Mouse (Mus musculus): Measurements from ENCODE around the gene Ppox. TPM values are rescaled to one million over a fixed set of nuclear protein-coding genes. Genes with fewer than 3 reads are reported as not detected.
"Not testable (repeated sequence)": the region's sequence is repeated elsewhere in the genome, so short reads cannot be mapped to it uniquely, and the experiment has no call there.

Gene Ppox
- polyA plus RNA-seq, 1 experiment: 7.1 TPM

- Histone ChIP-seq H3K36me3 (ENCODE audit: control insufficient read depth, insufficient read depth, low read length) (no peaks in the 10 kb centered on the region), H3K4me1 (ENCODE audit: control insufficient read depth, insufficient read depth, low read length) (peaks cover 16% of the 10 kb centered on the region), H3K4me3 (ENCODE audit: control insufficient read depth, low read depth, low read length) (no peak overlapping the region), H3K27me3 (ENCODE audit: control insufficient read depth, insufficient read depth, low read length) (no peaks in the 10 kb centered on the region), H3K27ac (ENCODE audit: control insufficient read depth, insufficient read depth, low read depth, low read length) (no peak overlapping the region)
- no peak for TF ChIP-seq POLR2A (IDR thresholded peaks at IDR 0.05; ENCODE audit: control insufficient read depth, low read depth, low read length)
- TF ChIP-seq CTCF (IDR thresholded peaks at IDR 0.05; ENCODE audit: control insufficient read depth, insufficient read depth, insufficient replicate concordance, low read depth, low read length): no peak
Observed at GRCm38 (mm10) chr1:171247916-171248315, 33.1 kb downstream of the Ppox start.

- H3K36me3 ChIP-seq (ENCODE audit: control insufficient read depth, insufficient read depth, low read length): no peaks in the 10 kb centered on the region
- no peaks in the 10 kb centered on the region for H3K27me3 ChIP-seq (ENCODE audit: control insufficient read depth, insufficient read depth, low read length)
- TF ChIP-seq POLR2A (IDR thresholded peaks at IDR 0.05; ENCODE audit: control insufficient read depth, low read depth, low read length) (no peak), CTCF (IDR thresholded peaks at IDR 0.05; ENCODE audit: control insufficient read depth, insufficient read depth, insufficient replicate concordance, low read depth, low read length) (no peak)
- H3K4me1 ChIP-seq (ENCODE audit: control insufficient read depth, insufficient read depth, low read length): peaks cover 16% of the 10 kb centered on the region
- peak overlapping the region; percentile 95 for H3K4me3 ChIP-seq (ENCODE audit: control insufficient read depth, low read depth, low read length)
- H3K27ac ChIP-seq (ENCODE audit: control insufficient read depth, insufficient read depth, low read depth, low read length): peak overlapping the region; percentile 64
Observed at GRCm38 (mm10) chr1:171247453-171247841, 33.5 kb downstream of the Ppox start.

DNA sequence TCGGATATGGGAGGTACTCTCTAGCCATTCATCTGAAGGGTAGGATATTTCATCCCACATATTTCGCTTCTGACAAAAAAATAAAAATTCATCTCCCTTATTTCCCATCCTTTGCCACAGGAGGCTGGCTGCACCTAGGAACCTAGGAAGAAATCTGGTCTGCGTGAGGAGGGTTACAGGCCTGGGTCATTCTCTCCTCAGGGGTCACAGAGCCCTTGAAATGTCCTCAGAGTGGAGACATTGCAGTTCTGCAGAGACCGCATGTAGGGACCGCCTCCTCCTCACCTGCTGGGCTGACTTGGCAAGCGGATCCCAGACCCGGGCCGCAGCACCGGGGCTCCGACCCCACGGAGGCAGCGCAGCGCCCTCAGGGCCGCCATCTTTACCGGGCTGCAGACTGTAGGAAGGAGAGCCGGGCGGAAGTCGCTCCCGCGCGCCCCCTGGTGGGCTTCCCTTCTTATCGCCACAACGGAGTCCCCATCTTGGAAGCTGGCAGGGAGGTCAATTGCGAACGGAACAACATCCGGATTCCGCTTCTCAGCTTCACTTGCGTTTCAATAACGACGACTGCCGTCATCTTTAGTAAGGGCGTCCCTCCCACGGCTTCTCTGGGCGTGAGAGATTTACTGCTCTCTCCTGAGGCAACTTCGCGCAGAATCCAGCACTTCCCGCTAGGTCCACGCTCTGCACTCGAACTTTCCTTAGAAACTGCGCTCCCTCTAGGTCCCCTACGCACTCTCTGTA, 34.1 kb downstream of the Ppox start:
- TF ChIP-seq POLR2A (IDR thresholded peaks at IDR 0.05; ENCODE audit: control insufficient read depth, low read depth, low read length) (peak; percentile 84), CTCF (IDR thresholded peaks at IDR 0.05; ENCODE audit: control insufficient read depth, insufficient read depth, insufficient replicate concordance, low read depth, low read length) (peak; percentile 74; the same call in 1 of the 2 replicates)
- Histone ChIP-seq H3K4me1 (ENCODE audit: control insufficient read depth, insufficient read depth, low read length) (peaks cover 16% of the 10 kb centered on the region), H3K4me3 (ENCODE audit: control insufficient read depth, low read depth, low read length) (peak overlapping the region; percentile 95), H3K27me3 (ENCODE audit: control insufficient read depth, insufficient read depth, low read length) (no peaks in the 10 kb centered on the region), H3K36me3 (ENCODE audit: control insufficient read depth, insufficient read depth, low read length) (no peaks in the 10 kb centered on the region), H3K27ac (ENCODE audit: control insufficient read depth, insufficient read depth, low read depth, low read length) (peak overlapping the region; percentile 88)

- TF ChIP-seq CTCF (IDR thresholded peaks at IDR 0.05; ENCODE audit: control insufficient read depth, insufficient read depth, insufficient replicate concordance, low read depth, low read length) (no peak), POLR2A (IDR thresholded peaks at IDR 0.05; ENCODE audit: control insufficient read depth, low read depth, low read length) (no peak)
- no peaks in the 10 kb centered on the region for H3K27me3 ChIP-seq (ENCODE audit: control insufficient read depth, insufficient read depth, low read length)
- no peaks in the 10 kb centered on the region for H3K36me3 ChIP-seq (ENCODE audit: control insufficient read depth, insufficient read depth, low read length)
- no peak overlapping the region for H3K27ac ChIP-seq (ENCODE audit: control insufficient read depth, insufficient read depth, low read depth, low read length)
- peaks cover 6% of the 10 kb centered on the region for H3K4me1 ChIP-seq (ENCODE audit: control insufficient read depth, insufficient read depth, low read length)
- H3K4me3 ChIP-seq (ENCODE audit: control insufficient read depth, low read depth, low read length): no peak overlapping the region
Observed at GRCm38 (mm10) chr1:171245353-171245752, 35.6 kb downstream of the Ppox start.

DNA sequence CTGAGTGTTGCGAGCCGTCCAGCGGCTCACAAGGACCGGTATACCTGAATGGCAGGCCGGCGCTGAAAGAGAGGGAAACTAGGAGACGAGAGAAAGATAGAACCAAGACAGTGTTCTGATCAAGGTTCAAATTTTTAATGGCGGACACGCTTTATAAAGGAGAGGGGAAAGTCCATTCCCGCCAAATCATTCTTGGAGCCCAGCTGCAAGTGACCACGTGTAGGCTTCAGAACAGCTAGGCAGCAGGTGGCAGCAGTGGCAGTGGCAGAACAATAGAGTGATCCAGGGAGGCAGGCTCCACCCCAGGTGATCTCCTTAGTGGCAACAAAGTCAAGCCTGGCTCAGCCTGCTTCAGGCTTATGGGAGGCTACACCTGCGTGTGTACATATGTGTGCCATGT, 39.0 kb downstream of the Ppox start:
- not testable (repeated sequence) for H3K36me3 ChIP-seq (ENCODE audit: control insufficient read depth, insufficient read depth, low read length); H3K4me3 ChIP-seq (ENCODE audit: control insufficient read depth, low read depth, low read length); H3K27me3 ChIP-seq (ENCODE audit: control insufficient read depth, insufficient read depth, low read length); H3K4me1 ChIP-seq (ENCODE audit: control insufficient read depth, insufficient read depth, low read length); H3K27ac ChIP-seq (ENCODE audit: control insufficient read depth, insufficient read depth, low read depth, low read length)

GRCm38 (mm10) chr1:171240911-171241310, 40.1 kb downstream of the Ppox start:
- H3K4me3 ChIP-seq (ENCODE audit: control insufficient read depth, low read depth, low read length): no peak overlapping the region
- no peaks in the 10 kb centered on the region for H3K27me3 ChIP-seq (ENCODE audit: control insufficient read depth, insufficient read depth, low read length)
- peaks cover 6% of the 10 kb centered on the region for H3K36me3 ChIP-seq (ENCODE audit: control insufficient read depth, insufficient read depth, low read length)
- H3K4me1 ChIP-seq (ENCODE audit: control insufficient read depth, insufficient read depth, low read length): no peaks in the 10 kb centered on the region; the same call in 1 of the 2 replicates
- TF ChIP-seq CTCF (IDR thresholded peaks at IDR 0.05; ENCODE audit: control insufficient read depth, insufficient read depth, insufficient replicate concordance, low read depth, low read length) (no peak), POLR2A (IDR thresholded peaks at IDR 0.05; ENCODE audit: control insufficient read depth, low read depth, low read length) (no peak)
- H3K27ac ChIP-seq (ENCODE audit: control insufficient read depth, insufficient read depth, low read depth, low read length): peak overlapping the region; percentile 21; the same call in 1 of the 2 replicates

- peaks cover 7% of the 10 kb centered on the region for H3K36me3 ChIP-seq (ENCODE audit: control insufficient read depth, insufficient read depth, low read length)
- H3K4me1 ChIP-seq (ENCODE audit: control insufficient read depth, insufficient read depth, low read length): no peaks in the 10 kb centered on the region; the same call in 1 of the 2 replicates
- H3K27me3 ChIP-seq (ENCODE audit: control insufficient read depth, insufficient read depth, low read length): no peaks in the 10 kb centered on the region
- peak overlapping the region; percentile 21; the same call in 1 of the 2 replicates for H3K27ac ChIP-seq (ENCODE audit: control insufficient read depth, insufficient read depth, low read depth, low read length)
- TF ChIP-seq CTCF (IDR thresholded peaks at IDR 0.05; ENCODE audit: control insufficient read depth, insufficient read depth, insufficient replicate concordance, low read depth, low read length) (no peak), POLR2A (IDR thresholded peaks at IDR 0.05; ENCODE audit: control insufficient read depth, low read depth, low read length) (no peak)
- no peak overlapping the region for H3K4me3 ChIP-seq (ENCODE audit: control insufficient read depth, low read depth, low read length)
Observed at GRCm38 (mm10) chr1:171239992-171240744, 40.8 kb downstream of the Ppox start.
